Mouse (Mus musculus) stomach, postnatal 0 days (tissue): ENCODE measurements around the gene Ifitm10. TPM values are rescaled to one million over a fixed set of nuclear protein-coding genes. Genes with fewer than 3 reads are reported as not detected.

Source experiments
- ATAC-seq: fragments of 200-750 bp; cut with Nextera tagmentation; 2 replicates; pipeline ENCODE4 v1.8.0; 2017; ENCODE audit not compliant: low FRiP score, low TSS enrichment
- DNase-seq: peaks from one replicate; pipeline ENCODE4 v3.0.0-alpha.2; 2016; ENCODE audit warnings: low spot score
- H3K27ac ChIP-seq: fragments of 300-500 bp; sonication (generic); replicated peaks from 2 replicates; pipeline ENCODE4 v1.5.1; 2014; ENCODE audit warnings: mild to moderate bottlenecking, control low read depth
- H3K27me3 ChIP-seq: fragments of 300-500 bp; sonication (generic); 2 replicates; pipeline ENCODE4 v1.6.1; 2014; ENCODE audit warnings: low read length; ENCODE audit not compliant: control insufficient read depth, insufficient read depth
- H3K36me3 ChIP-seq: fragments of 300-500 bp; sonication (generic); 2 replicates; pipeline ENCODE4 v1.6.1; 2014; ENCODE audit warnings: low read length, mixed read lengths; ENCODE audit not compliant: control insufficient read depth, insufficient read depth
- H3K4me1 ChIP-seq: fragments of 300-500 bp; sonication (generic); replicated peaks from 2 replicates; pipeline ENCODE4 v1.6.1; 2014; ENCODE audit warnings: antibody characterized with exemption; ENCODE audit not compliant: control insufficient read depth, insufficient read depth
- H3K4me2 ChIP-seq: fragments of 300-500 bp; sonication (generic); replicated peaks from 2 replicates; pipeline ENCODE4 v1.6.1; 2014; ENCODE audit warnings: low read depth, mild to moderate bottlenecking, control low read depth, moderate library complexity
- H3K4me3 ChIP-seq: fragments of 300-500 bp; sonication (generic); 2 replicates; pipeline ENCODE4 v1.5.1; 2014; ENCODE audit warnings: low read depth, low read length, control low read depth
- H3K9ac ChIP-seq: fragments of 300-500 bp; sonication (generic); 2 replicates; pipeline ENCODE4 v1.6.1; 2014; ENCODE audit warnings: mild to moderate bottlenecking, low read length, control low read depth, mixed read lengths
- H3K9me3 ChIP-seq: fragments of 300-500 bp; sonication (generic); 2 replicates; pipeline ENCODE4 v1.6.1; 2016; ENCODE audit warnings: low read length; ENCODE audit not compliant: control insufficient read depth
- CTCF ChIP-seq: IDR thresholded peaks from 2 replicates; pipeline ENCODE4 v1.5.1; 2016; ENCODE audit warnings: antibody characterized with exemption, low read depth, mild to moderate bottlenecking, moderate library complexity
- EP300 ChIP-seq: optimal IDR thresholded peaks from 2 replicates; pipeline ENCODE3; 2016; ENCODE audit warnings: antibody characterized with exemption
- WGBS: fragments of 180-500 bp; shearing (Covaris S2); extraction: QIAGEN DNeasy Blood & Tissue Kit; methylation state at CpG from one replicate; pipeline ENCODE4 v1.1.7; 2014; 5-methylcytosine and 5-hydroxymethylcytosine counted together
- polyA plus RNA-seq: library from polyadenylated mRNA; unstranded; fragments of >200 nt; fragmentation: Nextera tagmentation; extraction: Ambion mirVana; gene quantifications from 2 replicates; pipeline ENCODE4 v1.2.1, GENCODE M21; 2015

The Ifitm10 gene
- polyA plus RNA-seq, 1 experiment from 2014 or later: 9.9 TPM

GRCm38 (mm10) chr7:142331281-142331680 lies 42.3 kb downstream of the Ifitm10 start:
- WGBS: 94% methylated on average over 4 of the region's 4 CpGs
- ATAC-seq (no peak), DNase-seq (no peak)
- Histone ChIP-seq H3K27ac (no peak overlapping the region), H3K4me3 (no peak overlapping the region), H3K36me3 (no peaks in the 10 kb centered on the region), H3K27me3 (no peaks in the 10 kb centered on the region), H3K9me3 (no peaks in the 10 kb centered on the region), H3K9ac (no peak overlapping the region), H3K4me1 (no peaks in the 10 kb centered on the region; the same call in none of the 2 replicates), H3K4me2 (no peak overlapping the region)
- no peak for TF ChIP-seq CTCF
- no peak for TF ChIP-seq EP300

- Histone ChIP-seq H3K4me2 (no peak overlapping the region), H3K9ac (0 out of 2 replicates have a peak overlapping the region, but pooled peaks have one; percentile 8), H3K27me3 (no peaks in the 10 kb centered on the region), H3K4me3 (no peak overlapping the region), H3K4me1 (no peaks in the 10 kb centered on the region; the same call in none of the 2 replicates), H3K27ac (peak overlapping the region; percentile 58), H3K9me3 (no peaks in the 10 kb centered on the region), H3K36me3 (no peaks in the 10 kb centered on the region)
- peak; percentile 60 for ATAC-seq
- TF ChIP-seq EP300 (no peak), CTCF (no peak)
- 28% methylated on average over 9 of the region's 9 CpGs for WGBS
- DNase-seq: peak; percentile 49
Measured at GRCm38 (mm10) chr7:142330271-142330724, 43.3 kb downstream of the Ifitm10 start.

GRCm38 (mm10) chr7:142328507-142328906 lies 45.0 kb downstream of the Ifitm10 start:
- no peak for DNase-seq
- Histone ChIP-seq H3K36me3 (no peaks in the 10 kb centered on the region), H3K9ac (no peak overlapping the region), H3K27ac (no peak overlapping the region), H3K4me3 (no peak overlapping the region), H3K4me1 (no peaks in the 10 kb centered on the region; the same call in 1 of the 2 replicates), H3K9me3 (no peaks in the 10 kb centered on the region), H3K4me2 (no peak overlapping the region), H3K27me3 (no peaks in the 10 kb centered on the region)
- TF ChIP-seq CTCF (no peak), EP300 (no peak)
- ATAC-seq: no peak
- 69% methylated on average over 3 of the region's 3 CpGs for WGBS

GRCm38 (mm10) chr7:142326714-142327445 lies 46.7 kb downstream of the Ifitm10 start:
- no peaks in the 10 kb centered on the region for H3K9me3 ChIP-seq
- TF ChIP-seq EP300 (peak; percentile 47), CTCF (no peak)
- H3K36me3 ChIP-seq: no peaks in the 10 kb centered on the region
- H3K4me3 ChIP-seq: no peak overlapping the region
- H3K4me2 ChIP-seq: no peak overlapping the region
- DNase-seq (no peak), ATAC-seq (peak; percentile 35; the same call in 1 of the 2 replicates)
- H3K27ac ChIP-seq: peak overlapping the region; percentile 86
- 27% methylated on average over 9 of the region's 9 CpGs for WGBS
- H3K27me3 ChIP-seq: no peaks in the 10 kb centered on the region
- H3K4me1 ChIP-seq: no peaks in the 10 kb centered on the region; the same call in 1 of the 2 replicates
- no peak overlapping the region; the same call in 1 of the 2 replicates for H3K9ac ChIP-seq

GRCm38 (mm10) chr7:142323396-142324117 lies 50.0 kb downstream of the Ifitm10 start:
- Histone ChIP-seq H3K9me3 (no peaks in the 10 kb centered on the region), H3K36me3 (no peaks in the 10 kb centered on the region), H3K27ac (peak overlapping the region; percentile 56; the same call in 1 of the 2 replicates), H3K4me1 (no peaks in the 10 kb centered on the region; the same call in 1 of the 2 replicates), H3K9ac (no peak overlapping the region), H3K4me3 (no peak overlapping the region), H3K4me2 (no peak overlapping the region), H3K27me3 (no peaks in the 10 kb centered on the region)
- no peak for TF ChIP-seq CTCF
- no peak for TF ChIP-seq EP300
- no peak for DNase-seq
- WGBS: 63% methylated on average over 12 of the region's 12 CpGs
- ATAC-seq: peak; percentile 13; the same call in 1 of the 2 replicates
